Mouse (Mus musculus): Measurements from ENCODE around the gene Styxl1. TPM values are rescaled to one million over a fixed set of nuclear protein-coding genes. Genes with fewer than 3 reads are reported as not detected.

Styxl1 gene
- polyA plus RNA-seq, 1 experiment, result 81.5 TPM

GRCm38 (mm10) chr5:135720121-135720520 is 58.1 kb downstream of the Styxl1 start:
- TF ChIP-seq CTCF (IDR thresholded peaks at IDR 0.05; ENCODE audit: control insufficient read depth, insufficient read depth, insufficient replicate concordance, low read depth, low read length) (no peak), POLR2A (IDR thresholded peaks at IDR 0.05; ENCODE audit: control insufficient read depth, low read depth, low read length) (no peak)
- H3K27me3 ChIP-seq (ENCODE audit: control insufficient read depth, insufficient read depth, low read length), result no peaks in the 10 kb centered on the region
- H3K4me3 ChIP-seq (ENCODE audit: control insufficient read depth, low read depth, low read length), result no peak overlapping the region
- no peaks in the 10 kb centered on the region; the same call in 1 of the 2 replicates for H3K4me1 ChIP-seq (ENCODE audit: control insufficient read depth, insufficient read depth, low read length)
- H3K27ac ChIP-seq (ENCODE audit: control insufficient read depth, insufficient read depth, low read depth, low read length), result no peak overlapping the region
- H3K36me3 ChIP-seq (ENCODE audit: control insufficient read depth, insufficient read depth, low read length), result no peaks in the 10 kb centered on the region

- no peak overlapping the region for H3K4me3 ChIP-seq (ENCODE audit: control insufficient read depth, low read depth, low read length)
- no peak overlapping the region for H3K27ac ChIP-seq (ENCODE audit: control insufficient read depth, insufficient read depth, low read depth, low read length)
- H3K27me3 ChIP-seq (ENCODE audit: control insufficient read depth, insufficient read depth, low read length), result no peaks in the 10 kb centered on the region
- H3K36me3 ChIP-seq (ENCODE audit: control insufficient read depth, insufficient read depth, low read length), result no peaks in the 10 kb centered on the region
- H3K4me1 ChIP-seq (ENCODE audit: control insufficient read depth, insufficient read depth, low read length), result no peaks in the 10 kb centered on the region; the same call in 1 of the 2 replicates
- TF ChIP-seq POLR2A (IDR thresholded peaks at IDR 0.05; ENCODE audit: control insufficient read depth, low read depth, low read length), result no peak
- no peak for TF ChIP-seq CTCF (IDR thresholded peaks at IDR 0.05; ENCODE audit: control insufficient read depth, insufficient read depth, insufficient replicate concordance, low read depth, low read length)
These were observed 58.5 kb downstream of the Styxl1 start for GRCm38 (mm10) chr5:135719586-135720120.

- no peak for TF ChIP-seq POLR2A (IDR thresholded peaks at IDR 0.05; ENCODE audit: control insufficient read depth, low read depth, low read length)
- no peak for TF ChIP-seq CTCF (IDR thresholded peaks at IDR 0.05; ENCODE audit: control insufficient read depth, insufficient read depth, insufficient replicate concordance, low read depth, low read length)
- Histone ChIP-seq H3K4me3 (ENCODE audit: control insufficient read depth, low read depth, low read length) (no peak overlapping the region), H3K4me1 (ENCODE audit: control insufficient read depth, insufficient read depth, low read length) (no peaks in the 10 kb centered on the region; the same call in 1 of the 2 replicates), H3K27ac (ENCODE audit: control insufficient read depth, insufficient read depth, low read depth, low read length) (no peak overlapping the region), H3K27me3 (ENCODE audit: control insufficient read depth, insufficient read depth, low read length) (no peaks in the 10 kb centered on the region), H3K36me3 (ENCODE audit: control insufficient read depth, insufficient read depth, low read length) (no peaks in the 10 kb centered on the region)
These were observed 62.6 kb downstream of the Styxl1 start for GRCm38 (mm10) chr5:135715624-135716023.

DNA sequence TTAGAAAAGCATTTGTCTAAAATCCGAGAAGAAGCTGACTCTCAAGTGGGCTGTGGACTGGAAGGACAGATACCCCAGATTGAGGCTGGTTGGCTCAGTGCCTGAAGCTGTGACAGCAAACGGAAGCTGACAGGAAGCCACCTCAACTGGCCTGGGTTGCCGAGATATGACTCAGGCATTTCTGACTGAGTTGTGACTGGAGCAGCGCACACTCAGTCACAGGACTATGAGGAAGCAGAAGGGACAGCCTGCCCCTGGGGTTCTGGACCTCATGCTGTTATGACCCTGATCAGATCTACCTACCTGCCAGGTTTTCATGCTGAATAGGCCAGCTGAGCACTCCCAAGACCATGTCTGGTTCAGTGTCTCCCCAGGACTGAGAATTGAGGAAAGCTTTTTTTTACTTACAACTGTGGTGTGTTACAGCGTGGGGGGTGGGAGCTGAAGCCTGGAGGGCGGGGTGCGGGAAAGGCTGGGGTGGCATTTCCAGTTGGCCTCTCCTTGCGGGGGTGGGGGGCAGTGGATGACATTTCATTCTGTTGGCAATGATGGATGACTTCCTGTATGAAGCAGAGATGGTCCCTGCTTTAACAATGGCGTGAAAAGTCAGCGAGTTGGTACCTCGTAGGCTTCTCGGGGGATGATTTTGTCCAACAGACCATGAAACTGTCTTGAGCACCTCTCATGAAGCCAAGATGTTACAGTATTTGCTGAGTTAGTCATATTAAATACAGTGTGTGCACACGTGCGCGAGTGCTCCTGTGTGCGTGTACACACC is 64.6 kb downstream of the Styxl1 start:
- no peak overlapping the region for H3K27ac ChIP-seq (ENCODE audit: control insufficient read depth, insufficient read depth, low read depth, low read length)
- H3K4me3 ChIP-seq (ENCODE audit: control insufficient read depth, low read depth, low read length), result no peak overlapping the region
- H3K27me3 ChIP-seq (ENCODE audit: control insufficient read depth, insufficient read depth, low read length), result no peaks in the 10 kb centered on the region
- TF ChIP-seq POLR2A (IDR thresholded peaks at IDR 0.05; ENCODE audit: control insufficient read depth, low read depth, low read length), result no peak
- TF ChIP-seq CTCF (IDR thresholded peaks at IDR 0.05; ENCODE audit: control insufficient read depth, insufficient read depth, insufficient replicate concordance, low read depth, low read length), result no peak
- H3K4me1 ChIP-seq (ENCODE audit: control insufficient read depth, insufficient read depth, low read length), result no peaks in the 10 kb centered on the region
- H3K36me3 ChIP-seq (ENCODE audit: control insufficient read depth, insufficient read depth, low read length), result no peaks in the 10 kb centered on the region

- Histone ChIP-seq H3K4me3 (ENCODE audit: control insufficient read depth, low read depth, low read length) (no peak overlapping the region), H3K36me3 (ENCODE audit: control insufficient read depth, insufficient read depth, low read length) (no peaks in the 10 kb centered on the region), H3K27me3 (ENCODE audit: control insufficient read depth, insufficient read depth, low read length) (no peaks in the 10 kb centered on the region), H3K27ac (ENCODE audit: control insufficient read depth, insufficient read depth, low read depth, low read length) (no peak overlapping the region), H3K4me1 (ENCODE audit: control insufficient read depth, insufficient read depth, low read length) (no peaks in the 10 kb centered on the region)
- no peak for TF ChIP-seq POLR2A (IDR thresholded peaks at IDR 0.05; ENCODE audit: control insufficient read depth, low read depth, low read length)
- no peak for TF ChIP-seq CTCF (IDR thresholded peaks at IDR 0.05; ENCODE audit: control insufficient read depth, insufficient read depth, insufficient replicate concordance, low read depth, low read length)
These were observed 65.4 kb downstream of the Styxl1 start for GRCm38 (mm10) chr5:135712803-135713202.

DNA sequence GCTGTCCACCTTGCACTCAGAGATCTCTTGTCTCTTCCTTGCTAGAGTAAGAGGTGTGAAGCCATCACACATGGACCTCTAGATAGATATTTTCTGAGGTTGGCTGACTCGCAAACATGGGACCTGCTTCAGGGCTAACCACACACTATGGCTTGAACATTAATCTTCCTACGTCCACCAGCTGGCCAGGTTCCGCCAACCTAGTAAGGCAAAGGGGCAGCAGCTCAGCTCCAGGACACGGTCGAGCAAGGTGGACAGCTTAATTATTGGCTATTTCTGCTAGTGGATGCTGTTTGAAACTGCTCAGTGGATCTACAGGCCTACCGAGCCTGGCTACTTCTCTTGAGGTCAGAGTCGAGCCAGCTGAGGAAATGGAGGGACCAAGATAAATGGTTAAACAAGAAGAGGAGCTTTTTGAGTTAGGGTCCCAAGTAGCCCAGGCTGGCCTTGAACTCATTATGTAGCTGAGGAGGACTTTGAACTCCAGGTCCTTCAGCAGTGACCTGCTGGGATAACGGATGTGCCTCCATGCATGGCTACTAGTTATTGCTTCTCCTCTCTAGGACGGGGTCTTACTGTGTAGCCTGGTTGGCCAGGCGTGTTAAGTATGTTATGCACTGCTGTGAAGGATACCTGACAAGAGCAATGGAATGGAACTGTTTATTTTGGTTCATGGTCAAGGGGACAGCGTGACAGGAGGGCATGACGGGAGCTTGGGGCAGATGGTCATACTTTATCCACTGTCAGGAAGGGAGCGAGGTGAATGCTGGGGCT is 66.4 kb downstream of the Styxl1 start:
- TF ChIP-seq CTCF (IDR thresholded peaks at IDR 0.05; ENCODE audit: control insufficient read depth, insufficient read depth, insufficient replicate concordance, low read depth, low read length), result no peak
- H3K4me3 ChIP-seq (ENCODE audit: control insufficient read depth, low read depth, low read length), result peak overlapping the region; percentile 7; the same call in 1 of the 2 replicates
- no peaks in the 10 kb centered on the region for H3K36me3 ChIP-seq (ENCODE audit: control insufficient read depth, insufficient read depth, low read length)
- no peak overlapping the region for H3K27ac ChIP-seq (ENCODE audit: control insufficient read depth, insufficient read depth, low read depth, low read length)
- no peaks in the 10 kb centered on the region for H3K27me3 ChIP-seq (ENCODE audit: control insufficient read depth, insufficient read depth, low read length)
- no peaks in the 10 kb centered on the region for H3K4me1 ChIP-seq (ENCODE audit: control insufficient read depth, insufficient read depth, low read length)

GRCm38 (mm10) chr5:135710599-135711214 is 67.5 kb downstream of the Styxl1 start:
- Histone ChIP-seq H3K36me3 (ENCODE audit: control insufficient read depth, insufficient read depth, low read length) (no peaks in the 10 kb centered on the region), H3K27me3 (ENCODE audit: control insufficient read depth, insufficient read depth, low read length) (no peaks in the 10 kb centered on the region)
- TF ChIP-seq CTCF (IDR thresholded peaks at IDR 0.05; ENCODE audit: control insufficient read depth, insufficient read depth, insufficient replicate concordance, low read depth, low read length), result no peak
- no peak for TF ChIP-seq POLR2A (IDR thresholded peaks at IDR 0.05; ENCODE audit: control insufficient read depth, low read depth, low read length)

More at GRCm38 (mm10) chr5:135710599-135711214, 67.5 kb downstream of the Styxl1 start:
- H3K4me1 ChIP-seq (ENCODE audit: control insufficient read depth, insufficient read depth, low read length), result no peaks in the 10 kb centered on the region
- H3K4me3 ChIP-seq (ENCODE audit: control insufficient read depth, low read depth, low read length), result peak overlapping the region; percentile 46
- peak overlapping the region; percentile 49; the same call in 1 of the 2 replicates for H3K27ac ChIP-seq (ENCODE audit: control insufficient read depth, insufficient read depth, low read depth, low read length)

Measured in testis, adult 2 months (tissue).